Mouse (Mus musculus): ENCODE results near the gene Nol9. TPM values are rescaled to one million over a fixed set of nuclear protein-coding genes. Genes with fewer than 3 reads are reported as not detected.

The Nol9 gene
- polyA plus RNA-seq, 1 experiment from 2014 or later = 10.0 TPM

GRCm38 (mm10) chr4:152062390-152063110 is 23.4 kb downstream of the Nol9 start:
- Histone ChIP-seq H3K4me1 (ENCODE audit: insufficient read depth, low read depth, low read length) (no peaks in the 10 kb centered on the region), H3K27me3 (replicated peaks; ENCODE audit: insufficient read depth, low read length) (no peaks in the 10 kb centered on the region), H3K27ac (ENCODE audit: low read length) (0 out of 2 replicates have a peak overlapping the region, but pooled peaks have one; percentile 14), H3K36me3 (ENCODE audit: insufficient read depth, low read length) (peaks cover 15% of the 10 kb centered on the region; the same call in 1 of the 2 replicates), H3K9me3 (ENCODE audit: low read length) (no peaks in the 10 kb centered on the region), H3K9ac (replicated peaks; ENCODE audit: low read depth) (no peak overlapping the region), H3K4me2 (replicated peaks; ENCODE audit: low read depth, low read length) (no peak overlapping the region), H3K4me3 (ENCODE audit: low read depth, low read length) (no peak overlapping the region)
- peak; percentile 74 for ATAC-seq
- no peak for TF ChIP-seq EP300 (IDR thresholded peaks at IDR 0.05)
- no peak for TF ChIP-seq CTCF (IDR thresholded peaks at IDR 0.05)
- WGBS = 57% methylated on average over 9 of the region's 9 CpGs
- peak; percentile 50 for DNase-seq (ENCODE audit: low spot score)

GRCm38 (mm10) chr4:152067280-152067679 is 28.2 kb downstream of the Nol9 start:
- H3K27me3 ChIP-seq (replicated peaks; ENCODE audit: insufficient read depth, low read length) = no peaks in the 10 kb centered on the region
- H3K27ac ChIP-seq (ENCODE audit: low read length) = no peak overlapping the region
- no peak for ATAC-seq
- no peaks in the 10 kb centered on the region for H3K36me3 ChIP-seq (ENCODE audit: insufficient read depth, low read length)
- no peak overlapping the region for H3K9ac ChIP-seq (replicated peaks; ENCODE audit: low read depth)
- H3K9me3 ChIP-seq (ENCODE audit: low read length) = no peaks in the 10 kb centered on the region
- DNase-seq (ENCODE audit: low spot score) = no peak
- no peak overlapping the region for H3K4me2 ChIP-seq (replicated peaks; ENCODE audit: low read depth, low read length)
- no peak for TF ChIP-seq CTCF (IDR thresholded peaks at IDR 0.05)
- TF ChIP-seq EP300 (IDR thresholded peaks at IDR 0.05) = no peak
- H3K4me1 ChIP-seq (ENCODE audit: insufficient read depth, low read depth, low read length) = no peaks in the 10 kb centered on the region
- no peak overlapping the region for H3K4me3 ChIP-seq (ENCODE audit: low read depth, low read length)

GRCm38 (mm10) chr4:152068166-152068724 is 29.1 kb downstream of the Nol9 start:
- H3K4me2 ChIP-seq (replicated peaks; ENCODE audit: low read depth, low read length) = no peak overlapping the region
- 0 out of 2 replicates have a peak, but pooled peaks cover 5% of the 10 kb centered on the region for H3K4me1 ChIP-seq (ENCODE audit: insufficient read depth, low read depth, low read length)
- no peak overlapping the region for H3K27ac ChIP-seq (ENCODE audit: low read length)
- TF ChIP-seq EP300 (IDR thresholded peaks at IDR 0.05) = no peak
- TF ChIP-seq CTCF (IDR thresholded peaks at IDR 0.05) = no peak
- no peak for DNase-seq (ENCODE audit: low spot score)
- H3K27me3 ChIP-seq (replicated peaks; ENCODE audit: insufficient read depth, low read length) = no peaks in the 10 kb centered on the region
- H3K36me3 ChIP-seq (ENCODE audit: insufficient read depth, low read length) = no peaks in the 10 kb centered on the region
- no peak overlapping the region for H3K9ac ChIP-seq (replicated peaks; ENCODE audit: low read depth)
- no peak for ATAC-seq
- H3K9me3 ChIP-seq (ENCODE audit: low read length) = no peaks in the 10 kb centered on the region
- no peak overlapping the region for H3K4me3 ChIP-seq (ENCODE audit: low read depth, low read length)
- whole genome bisulfite sequencing = 73% methylated on average over 6 of the region's 6 CpGs

GRCm38 (mm10) chr4:152069245-152069644 is 30.1 kb downstream of the Nol9 start:
- 78% methylated on average over 3 of the region's 3 CpGs for WGBS
- DNase-seq (ENCODE audit: low spot score) (no peak), ATAC-seq (no peak)
- Histone ChIP-seq H3K27me3 (replicated peaks; ENCODE audit: insufficient read depth, low read length) (no peaks in the 10 kb centered on the region), H3K9me3 (ENCODE audit: low read length) (no peaks in the 10 kb centered on the region), H3K9ac (replicated peaks; ENCODE audit: low read depth) (no peak overlapping the region), H3K4me3 (ENCODE audit: low read depth, low read length) (no peak overlapping the region), H3K4me1 (ENCODE audit: insufficient read depth, low read depth, low read length) (0 out of 2 replicates have a peak, but pooled peaks cover 5% of the 10 kb centered on the region), H3K27ac (ENCODE audit: low read length) (no peak overlapping the region), H3K36me3 (ENCODE audit: insufficient read depth, low read length) (no peaks in the 10 kb centered on the region), H3K4me2 (replicated peaks; ENCODE audit: low read depth, low read length) (no peak overlapping the region)
- TF ChIP-seq CTCF (IDR thresholded peaks at IDR 0.05) (no peak), EP300 (IDR thresholded peaks at IDR 0.05) (no peak)

GRCm38 (mm10) chr4:152070494-152071396 is 31.6 kb downstream of the Nol9 start:
- no peak overlapping the region for H3K9ac ChIP-seq (replicated peaks; ENCODE audit: low read depth)
- ATAC-seq (peak; percentile 45), DNase-seq (ENCODE audit: low spot score) (peak; percentile 36)
- H3K36me3 ChIP-seq (ENCODE audit: insufficient read depth, low read length) = no peaks in the 10 kb centered on the region
- H3K4me1 ChIP-seq (ENCODE audit: insufficient read depth, low read depth, low read length) = 0 out of 2 replicates have a peak, but pooled peaks cover 5% of the 10 kb centered on the region
- no peak overlapping the region for H3K4me2 ChIP-seq (replicated peaks; ENCODE audit: low read depth, low read length)
- no peak overlapping the region for H3K27ac ChIP-seq (ENCODE audit: low read length)
- H3K27me3 ChIP-seq (replicated peaks; ENCODE audit: insufficient read depth, low read length) = no peaks in the 10 kb centered on the region
- H3K9me3 ChIP-seq (ENCODE audit: low read length) = no peaks in the 10 kb centered on the region
- TF ChIP-seq EP300 (IDR thresholded peaks at IDR 0.05) (no peak), CTCF (IDR thresholded peaks at IDR 0.05) (no peak)
- H3K4me3 ChIP-seq (ENCODE audit: low read depth, low read length) = no peak overlapping the region
- WGBS = 66% methylated on average over 11 of the region's 11 CpGs

- peak; percentile 84 for ATAC-seq
- 32% methylated on average over 10 of the region's 10 CpGs for WGBS
- H3K36me3 ChIP-seq (ENCODE audit: insufficient read depth, low read length) = no peaks in the 10 kb centered on the region
- H3K9ac ChIP-seq (replicated peaks; ENCODE audit: low read depth) = no peak within 1 kb of the TSS
- no peak within 1 kb of the TSS; the same call in 1 of the 2 replicates for H3K4me2 ChIP-seq (replicated peaks; ENCODE audit: low read depth, low read length)
- peak; percentile 92 for DNase-seq (ENCODE audit: low spot score)
- TF ChIP-seq EP300 (IDR thresholded peaks at IDR 0.05) (no peak), CTCF (IDR thresholded peaks at IDR 0.05) (no peak)
- 0 out of 2 replicates have a peak, but pooled peaks cover 5% of the 10 kb centered on the region for H3K4me1 ChIP-seq (ENCODE audit: insufficient read depth, low read depth, low read length)
- H3K9me3 ChIP-seq (ENCODE audit: low read length) = no peaks in the 10 kb centered on the region
- H3K27me3 ChIP-seq (replicated peaks; ENCODE audit: insufficient read depth, low read length) = no peaks in the 10 kb centered on the region
- H3K27ac ChIP-seq (ENCODE audit: low read length) = peak within 1 kb of the TSS; percentile 79
- no peak within 1 kb of the TSS for H3K4me3 ChIP-seq (ENCODE audit: low read depth, low read length)
These were observed 33.0 kb downstream of the Nol9 start, which contains the start of gene Plekhg5 for GRCm38 (mm10) chr4:152072121-152072601. TSS of gene Plekhg5 (plus strand) at chr4:152072498.
